Comparison of ENCODE assay signal across 9 mouse cellular contexts in genomic region chr9:56463686-56464515, GRCm38 (mm10). TPM values are rescaled to one million over a fixed set of nuclear protein-coding genes. Genes with fewer than 3 reads are reported as not detected.
DNase-seq lines count a peak whose midpoint lies in the region; ATAC-seq lines count a peak whose summit lies in the region.
"Had no signal": no experiment of that assay in that cellular context is flagged by ENCODE, and none has a peak within 500 bp of the region (broad histone marks: within the 10 kb centered on the region; RNA-seq: fewer than 3 reads in every experiment).

No protein-coding gene starts in this region.

- H3K4me1 ChIP-seq in heart, embryonic 12.5 days (replicated peaks): peaks cover 38% of the 10 kb centered on the region

- peaks cover 14% of the 10 kb centered on the region for H3K36me3 ChIP-seq in heart, embryonic 12.5 days

- peak overlapping the region; percentile 70 for H3K27ac ChIP-seq in heart, embryonic 12.5 days (ENCODE audit: poor library complexity, severe bottlenecking)
- H3K27ac ChIP-seq: neural tube, embryonic 12.5 days had no signal

- 54% methylated on average over 4 of the region's 4 CpGs for WGBS in heart, embryonic 12.5 days

- H3K27me3 ChIP-seq in heart, embryonic 12.5 days (replicated peaks): no peaks in the 10 kb centered on the region
- H3K27me3 ChIP-seq: neural tube, embryonic 12.5 days had no signal

- H3K4me3 ChIP-seq in heart, embryonic 12.5 days: no peak overlapping the region
- H3K4me3 ChIP-seq: neural tube, embryonic 12.5 days had no signal

- no peaks in the 10 kb centered on the region for H3K9me3 ChIP-seq in heart, embryonic 12.5 days (replicated peaks)
- H3K9me3 ChIP-seq: neural tube, embryonic 12.5 days had no signal

- H3K4me2 ChIP-seq in heart, embryonic 12.5 days: no peak overlapping the region

- H3K9ac ChIP-seq in heart, embryonic 12.5 days: no peak overlapping the region

- ATAC-seq in heart, embryonic 12.5 days (ENCODE audit: insufficient number of reproducible peaks, low FRiP score): no peak

- DNase-seq in 3134 (ENCODE audit: extremely low read depth, insufficient read length, low spot score) (peak; percentile 84), 416B (ENCODE audit: low read depth) (peak; percentile 78)
- DNase-seq in kidney, postnatal 10 days: peak; percentile 45
- DNase-seq in spleen, postnatal 10 days (ENCODE audit: low spot score in 2 of 2): no peak
- no peak for DNase-seq in frontal cortex, adult 2 months (ENCODE audit: extremely low spot score in 1 of 2, low spot score in 1 of 2)
- DNase-seq in spleen, postnatal 14 days (ENCODE audit: low spot score in 2 of 2): no peak
- DNase-seq in spleen, postnatal 36 days (ENCODE audit: low spot score in 2 of 2): no peak

RNA-seq across cellular contexts. Expression of gene Hmg20a, which starts 45.5 kb away (rescaled TPM):
- 62.1 and 63.0 TPM in 2 replicates for polyA plus RNA-seq in heart, embryonic 12.5 days (2016; fragmentation: Nextera tagmentation; extraction: Ambion mirVana)
- 62.4 and 64.2 TPM in 2 replicates for polyA plus RNA-seq in frontal cortex, adult 2 months (2012; rRNA removed)

RNA-seq across cellular contexts. Expression of gene Peak1, which starts 46.0 kb away (rescaled TPM):
- polyA plus RNA-seq in heart, embryonic 12.5 days (2016; fragmentation: Nextera tagmentation; extraction: Ambion mirVana): 15.0 and 16.3 TPM in 2 replicates
- 11.1 and 13.9 TPM in 2 replicates for polyA plus RNA-seq in frontal cortex, adult 2 months (2012; rRNA removed)

Comparison
In these comparisons a context has a peak if more than half of its experiments do, and no peak if none do; other contexts are left out.
1. DNase-seq: peak in 3134 (single experiment), 416B (single experiment) and kidney, postnatal 10 days (single experiment); none in spleen, postnatal 10 days (0 of 2), frontal cortex, adult 2 months (0 of 2), spleen, postnatal 14 days (0 of 2) and spleen, postnatal 36 days (0 of 2).